In genomic region chr7:101663514-101664159, GRCm38 (mm10) we compare ENCODE assay signal across 8 mouse cellular contexts. TPM values are rescaled to one million over a fixed set of nuclear protein-coding genes. Genes with fewer than 3 reads are reported as not detected.
A peak's percentile ranks its signal among the peaks of the same experiment; 100 is the strongest.
DNase-seq lines count a peak whose midpoint lies in the region; ATAC-seq lines count a peak whose summit lies in the region.

Clpb (plus strand) TSS chr7:101663633.

- peak within 1 kb of the TSS; percentile 59 for H3K4me3 ChIP-seq in hindbrain, embryonic 14.5 days (replicated peaks; ENCODE audit: low read length)

- H3K36me3 ChIP-seq in hindbrain, embryonic 14.5 days (replicated peaks; ENCODE audit: control insufficient read depth, insufficient read depth), result no peaks in the 10 kb centered on the region

- H3K4me1 ChIP-seq in hindbrain, embryonic 14.5 days (replicated peaks; ENCODE audit: control insufficient read depth, insufficient read depth, low read length), result peaks cover 16% of the 10 kb centered on the region

- no peaks in the 10 kb centered on the region for H3K9me3 ChIP-seq in hindbrain, embryonic 14.5 days (ENCODE audit: control insufficient read depth, low read length)

- WGBS in hindbrain, embryonic 14.5 days, result 1% methylated on average over 49 of the region's 49 CpGs

- no peaks in the 10 kb centered on the region for H3K27me3 ChIP-seq in hindbrain, embryonic 14.5 days (ENCODE audit: control insufficient read depth, insufficient read depth, low read length)

- peak; percentile 100 for DNase-seq in R1 (ENCODE audit: low read depth, low spot score)
- peak; percentile 90 to 92 for DNase-seq in cerebellum, postnatal 25 days
- DNase-seq in frontal cortex, postnatal 25 days (ENCODE audit: low spot score in 2 of 2), result peak; percentile 75 to 88
- DNase-seq in hindbrain, embryonic 14.5 days (ENCODE audit: low spot score), result peak; percentile 98
- DNase-seq in layer of hippocampus, postnatal 36 days, result peak; percentile 92 to 93
- peak; percentile 98 for DNase-seq in lung, postnatal 36 days
- peak; percentile 99 for DNase-seq in retina, postnatal 1 day
- DNase-seq in urinary bladder, adult 18-20 months (ENCODE audit: low spot score in 2 of 2), result peak; percentile 80 to 91

- H3K4me2 ChIP-seq in hindbrain, embryonic 14.5 days (replicated peaks), result peak within 1 kb of the TSS; percentile 58

- peak within 1 kb of the TSS; percentile 71 for H3K27ac ChIP-seq in hindbrain, embryonic 14.5 days

- ATAC-seq in hindbrain, embryonic 14.5 days (ENCODE audit: low FRiP score), result peak; percentile 97

- peak within 1 kb of the TSS; percentile 54 for H3K9ac ChIP-seq in hindbrain, embryonic 14.5 days

RNA-seq across cellular contexts. Expression of gene Clpb, which starts in this region (rescaled TPM):
- 33.0 and 39.8 TPM in 2 replicates for polyA plus RNA-seq in hindbrain, embryonic 14.5 days (2014; fragmentation: Nextera tagmentation; extraction: Ambion mirVana)
- 10 to 100 TPM; 53.1 to 54.7 TPM for total RNA-seq in layer of hippocampus, postnatal 36 days (2021)

Comparison
In these comparisons a context has a peak if more than half of its experiments do, and no peak if none do; other contexts are left out.
1. Peak in every context shown above with its lines: DNase-seq, ATAC-seq, H3K4me3 ChIP-seq and H3K27ac ChIP-seq.